Mouse (Mus musculus): Measurements from ENCODE around the gene Dhrs2. TPM values are rescaled to one million over a fixed set of nuclear protein-coding genes. Genes with fewer than 3 reads are reported as not detected.

Dhrs2 gene
- total and polyA plus RNA-seq, 3 experiments: not detected

DNA sequence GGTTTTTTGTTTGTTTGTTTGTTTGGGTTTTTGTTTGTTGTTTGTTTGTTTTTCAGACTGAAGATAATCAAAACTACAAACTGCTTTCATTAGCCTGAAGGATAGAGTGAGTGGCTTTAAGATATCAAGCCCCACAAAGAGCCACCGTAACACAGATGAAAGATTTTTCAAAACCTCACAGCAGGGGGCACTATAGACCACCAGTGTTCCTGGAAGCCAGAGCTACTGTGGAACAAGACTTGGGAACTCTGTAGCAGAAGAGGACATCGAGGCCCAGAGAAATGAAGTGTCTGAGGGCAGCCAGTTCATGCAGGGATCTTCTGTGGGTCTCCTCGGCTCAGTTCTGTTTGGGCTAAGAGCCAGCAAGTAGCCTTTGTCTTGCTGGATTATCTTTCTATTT lies 49.4 kb downstream of the Dhrs2 start:
- Histone ChIP-seq H3K9ac (ENCODE audit: control insufficient read depth, low read depth, low read length, poor library complexity, severe bottlenecking) (no peak overlapping the region), H3K79me2 (ENCODE audit: control insufficient read depth, insufficient read depth, low read length, poor library complexity) (no peaks in the 10 kb centered on the region), H3K27me3 (ENCODE audit: control insufficient read depth in 1 of 2, insufficient read depth in 2 of 2, low read length in 2 of 2) (peaks cover 0 to 5% of the 10 kb centered on the region in 2 experiments; a peak in 2 of 4 replicates), H3K4me1 (ENCODE audit: control insufficient read depth in 1 of 2, insufficient read depth in 2 of 2, low read length in 2 of 2) (no peaks in the 10 kb centered on the region), H3K4me3 (ENCODE audit: control insufficient read depth in 1 of 2, insufficient read depth in 1 of 2, low read depth in 2 of 2, low read length in 2 of 2) (no peak overlapping the region), H3K27ac (ENCODE audit: control insufficient read depth, low read depth, low read length) (no peak overlapping the region), H3K36me3 (ENCODE audit: control insufficient read depth in 1 of 2, insufficient read depth in 2 of 2, low read length in 2 of 2) (no peaks in the 10 kb centered on the region), H3K9me3 (replicated peaks; ENCODE audit: insufficient read depth, low read length) (no peaks in the 10 kb centered on the region)
- TF ChIP-seq RAD21 (IDR thresholded peaks at IDR 0.05; ENCODE audit: low read depth, low read length) (peak; percentile 74), SMC3 (IDR thresholded peaks at IDR 0.05; ENCODE audit: low read depth, low read length) (peak; percentile 85), CTCF (IDR thresholded peaks at IDR 0.05 in 2 of 3, conservative IDR thresholded peaks at IDR 0.05 in 1 of 3; ENCODE audit: control insufficient read depth in 1 of 3, insufficient read depth in 1 of 3, low read depth in 2 of 3, low read length in 3 of 3, poor library complexity in 1 of 3, severe bottlenecking in 1 of 3) (peak; percentile 23 to 72 (median 41); a peak in 4 of 6 replicates), ZC3H11A (IDR thresholded peaks at IDR 0.05; ENCODE audit: low read depth, low read length) (peak; percentile 77), GABPA (IDR thresholded peaks at IDR 0.05; ENCODE audit: low read depth, low read length) (no peak)
- peak; percentile 42 for DNase-seq (ENCODE audit: low read depth, low spot score)

DNA sequence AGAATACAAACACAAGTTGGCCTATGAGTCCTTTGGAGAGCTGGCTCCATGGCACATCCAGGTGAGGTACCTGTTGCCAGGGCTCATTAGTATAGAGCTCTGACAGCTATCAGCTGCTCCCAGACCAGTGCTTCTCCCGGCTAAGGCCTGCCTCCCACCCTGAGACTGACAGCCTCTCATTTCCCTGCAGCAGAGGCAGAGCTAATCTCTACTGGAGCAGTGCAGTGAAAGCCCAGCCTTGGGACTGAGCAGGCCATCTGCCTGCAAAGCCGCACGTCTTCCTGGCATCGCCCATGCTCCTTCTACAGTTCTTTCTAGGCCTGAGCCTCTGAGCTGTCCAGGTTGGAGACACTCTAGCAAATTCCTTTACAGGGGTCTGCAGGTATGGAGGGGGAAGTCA lies 51.2 kb downstream of the Dhrs2 start:
- Histone ChIP-seq H3K36me3 (ENCODE audit: control insufficient read depth in 1 of 2, insufficient read depth in 2 of 2, low read length in 2 of 2) (no peaks in the 10 kb centered on the region), H3K27me3 (ENCODE audit: control insufficient read depth in 1 of 2, insufficient read depth in 2 of 2, low read length in 2 of 2) (peaks cover 2 to 5% of the 10 kb centered on the region in 2 experiments; a peak in 2 of 4 replicates), H3K4me3 (ENCODE audit: control insufficient read depth in 1 of 2, insufficient read depth in 1 of 2, low read depth in 2 of 2, low read length in 2 of 2) (no peak overlapping the region), H3K27ac (ENCODE audit: control insufficient read depth, low read depth, low read length) (no peak overlapping the region), H3K4me1 (ENCODE audit: control insufficient read depth in 1 of 2, insufficient read depth in 2 of 2, low read length in 2 of 2) (no peaks in the 10 kb centered on the region), H3K79me2 (ENCODE audit: control insufficient read depth, insufficient read depth, low read length, poor library complexity) (no peaks in the 10 kb centered on the region), H3K9ac (ENCODE audit: control insufficient read depth, low read depth, low read length, poor library complexity, severe bottlenecking) (no peak overlapping the region), H3K9me3 (replicated peaks; ENCODE audit: insufficient read depth, low read length) (no peaks in the 10 kb centered on the region)
- TF ChIP-seq TCF12 (IDR thresholded peaks at IDR 0.05; ENCODE audit: low read depth, low read length): no peak
- TF ChIP-seq CTCF (IDR thresholded peaks at IDR 0.05 in 2 of 3, conservative IDR thresholded peaks at IDR 0.05 in 1 of 3; ENCODE audit: control insufficient read depth in 1 of 3, insufficient read depth in 1 of 3, low read depth in 2 of 3, low read length in 3 of 3, poor library complexity in 1 of 3, severe bottlenecking in 1 of 3): no peak
- TF ChIP-seq USF2 (IDR thresholded peaks at IDR 0.05; ENCODE audit: borderline replicate concordance in 1 of 2, insufficient read depth in 1 of 2, low read depth in 1 of 2, low read length in 2 of 2): no peak
- TF ChIP-seq ETS1 (IDR thresholded peaks at IDR 0.05; ENCODE audit: low read depth, low read length): no peak
- no peak for TF ChIP-seq KAT2A (conservative IDR thresholded peaks at IDR 0.05; ENCODE audit: low read depth, low read length)
- no peak for TF ChIP-seq NRF1 (IDR thresholded peaks at IDR 0.05; ENCODE audit: insufficient read depth, low read depth, low read length, poor library complexity, severe bottlenecking)
- no peak for TF ChIP-seq CHD2 (IDR thresholded peaks at IDR 0.05; ENCODE audit: low read length)
- TF ChIP-seq RAD21 (IDR thresholded peaks at IDR 0.05; ENCODE audit: low read depth, low read length): no peak
- TF ChIP-seq POLR2AphosphoS5 (IDR thresholded peaks at IDR 0.05; ENCODE audit: borderline replicate concordance, low read depth, low read length): no peak
- TF ChIP-seq ZC3H11A (IDR thresholded peaks at IDR 0.05; ENCODE audit: low read depth, low read length): no peak
- TF ChIP-seq MAFK (IDR thresholded peaks at IDR 0.05; ENCODE audit: borderline replicate concordance, low read depth, low read length): no peak
- no peak for TF ChIP-seq ZMIZ1 (IDR thresholded peaks at IDR 0.05; ENCODE audit: low read depth, low read length)
- no peak for TF ChIP-seq HCFC1 (IDR thresholded peaks at IDR 0.05; ENCODE audit: low read depth, low read length)
- no peak for TF ChIP-seq MAX (IDR thresholded peaks at IDR 0.05; ENCODE audit: low read length)
- DNase-seq (ENCODE audit: low read depth, low spot score): no peak

All from MEL (cell line).